Mouse (Mus musculus) kidney, embryonic 16.5 days (tissue): ENCODE data around the gene Adssl1. TPM values are rescaled to one million over a fixed set of nuclear protein-coding genes. Genes with fewer than 3 reads are reported as not detected.

Source experiments
- ATAC-seq: fragments of 200-750 bp; cut with Nextera tagmentation; 2 replicates; pipeline ENCODE4 v1.8.0; 2017; ENCODE audit warnings: moderate TSS enrichment; ENCODE audit not compliant: low FRiP score, low TSS enrichment
- H3K27ac ChIP-seq: fragments of 300-500 bp; sonication (generic); 2 replicates; pipeline ENCODE4 v1.5.1; 2014; ENCODE audit warnings: low read length
- H3K27me3 ChIP-seq: fragments of 300-500 bp; sonication (generic); 2 replicates; pipeline ENCODE4 v1.6.1; 2014; ENCODE audit warnings: low read length, control low read depth, mixed read lengths; ENCODE audit not compliant: insufficient read depth
- H3K36me3 ChIP-seq: fragments of 300-500 bp; sonication (generic); 2 replicates; pipeline ENCODE4 v1.6.1; 2014; ENCODE audit warnings: low read length, control low read depth, mixed read lengths; ENCODE audit not compliant: insufficient read depth
- H3K4me1 ChIP-seq: fragments of 300-500 bp; sonication (generic); 2 replicates; pipeline ENCODE4 v1.6.1; 2014; ENCODE audit warnings: low read length, control low read depth, mixed read lengths; ENCODE audit not compliant: insufficient read depth
- H3K4me2 ChIP-seq: fragments of 300-500 bp; sonication (generic); replicated peaks from 2 replicates; pipeline ENCODE4 v1.6.1; 2014; ENCODE audit warnings: low read depth, low read length
- H3K4me3 ChIP-seq: fragments of 300-500 bp; sonication (generic); 2 replicates; pipeline ENCODE4 v1.5.1; 2014; ENCODE audit warnings: mild to moderate bottlenecking, low read length
- H3K9ac ChIP-seq: fragments of 300-500 bp; sonication (generic); replicated peaks from 2 replicates; pipeline ENCODE4 v1.6.1; 2014; ENCODE audit warnings: low read length
- H3K9me3 ChIP-seq: fragments of 300-500 bp; sonication (generic); 2 replicates; pipeline ENCODE4 v1.6.1; 2016; ENCODE audit warnings: low read length, control low read depth
- WGBS: fragments of 180-500 bp; shearing (Covaris S2); extraction: QIAGEN DNeasy Blood & Tissue Kit; methylation state at CpG from one replicate; pipeline ENCODE4 v1.1.7; 2014; 5-methylcytosine and 5-hydroxymethylcytosine counted together
- polyA plus RNA-seq: library from polyadenylated mRNA; unstranded; fragments of >200 nt; fragmentation: Nextera tagmentation; extraction: Ambion mirVana; gene quantifications from 2 replicates; pipeline ENCODE4 v1.2.1, GENCODE M21; 2015

Adssl1 gene
- polyA plus RNA-seq, 1 experiment from 2014 or later: 12.7 TPM

GRCm38 (mm10) chr12:112646139-112646538 is 26.3 kb downstream of the Adssl1 start:
- Histone ChIP-seq H3K4me1 (peaks cover 20% of the 10 kb centered on the region), H3K9ac (peak overlapping the region; percentile 82), H3K4me2 (peak overlapping the region; percentile 81), H3K27ac (no peak overlapping the region), H3K27me3 (no peaks in the 10 kb centered on the region), H3K36me3 (peaks cover 36% of the 10 kb centered on the region), H3K4me3 (peak overlapping the region; percentile 62), H3K9me3 (no peaks in the 10 kb centered on the region)
- ATAC-seq: no peak
- 32% methylated on average over 6 of the region's 6 CpGs for WGBS

- Histone ChIP-seq H3K36me3 (peaks cover 49% of the 10 kb centered on the region), H3K9me3 (no peaks in the 10 kb centered on the region)
These were observed 28.2 kb downstream of the Adssl1 start for GRCm38 (mm10) chr12:112648081-112648480.

GRCm38 (mm10) chr12:112651778-112652439 is 32.1 kb downstream of the Adssl1 start:
- H3K4me1 ChIP-seq: peaks cover 13% of the 10 kb centered on the region; the same call in 1 of the 2 replicates
- no peak overlapping the region for H3K27ac ChIP-seq
- no peak overlapping the region for H3K9ac ChIP-seq
- no peaks in the 10 kb centered on the region for H3K9me3 ChIP-seq
- 70% methylated on average over 5 of the region's 5 CpGs for WGBS
- H3K4me3 ChIP-seq: no peak overlapping the region
- H3K27me3 ChIP-seq: no peaks in the 10 kb centered on the region
- ATAC-seq: no peak
- peaks cover 84% of the 10 kb centered on the region for H3K36me3 ChIP-seq
- H3K4me2 ChIP-seq: no peak overlapping the region

More at GRCm38 (mm10) chr12:112648081-112648480, 28.2 kb downstream of the Adssl1 start:
- Histone ChIP-seq H3K9ac (no peak overlapping the region), H3K27ac (no peak overlapping the region), H3K27me3 (no peaks in the 10 kb centered on the region), H3K4me3 (no peak overlapping the region), H3K4me2 (no peak overlapping the region), H3K4me1 (peaks cover 20% of the 10 kb centered on the region)
- ATAC-seq: no peak
- 94% methylated on average over 5 of the region's 5 CpGs for WGBS

GRCm38 (mm10) chr12:112653157-112653824 is 33.4 kb downstream of the Adssl1 start:
- Histone ChIP-seq H3K9ac (no peak overlapping the region), H3K36me3 (peaks cover 84% of the 10 kb centered on the region), H3K4me2 (no peak overlapping the region), H3K4me3 (no peak overlapping the region), H3K9me3 (no peaks in the 10 kb centered on the region), H3K27ac (no peak overlapping the region), H3K27me3 (no peaks in the 10 kb centered on the region), H3K4me1 (peaks cover 13% of the 10 kb centered on the region; the same call in 1 of the 2 replicates)
- ATAC-seq: peak; percentile 58
- WGBS: 37% methylated on average over 7 of the region's 7 CpGs

GRCm38 (mm10) chr12:112654076-112654475 is 34.2 kb downstream of the Adssl1 start:
- ATAC-seq: no peak
- Histone ChIP-seq H3K27me3 (no peaks in the 10 kb centered on the region), H3K4me2 (no peak overlapping the region), H3K4me3 (no peak overlapping the region), H3K4me1 (peaks cover 13% of the 10 kb centered on the region; the same call in 1 of the 2 replicates), H3K36me3 (peaks cover 84% of the 10 kb centered on the region), H3K9me3 (no peaks in the 10 kb centered on the region), H3K9ac (no peak overlapping the region), H3K27ac (peak overlapping the region; percentile 39; the same call in 1 of the 2 replicates)
- WGBS: 77% methylated on average over 5 of the region's 5 CpGs

GRCm38 (mm10) chr12:112658619-112659018 is 38.8 kb downstream of the Adssl1 start:
- Histone ChIP-seq H3K27me3 (no peaks in the 10 kb centered on the region), H3K9me3 (no peaks in the 10 kb centered on the region), H3K4me1 (peaks cover 40% of the 10 kb centered on the region), H3K4me3 (no peak overlapping the region), H3K9ac (no peak overlapping the region), H3K36me3 (peaks cover 79% of the 10 kb centered on the region), H3K4me2 (no peak overlapping the region), H3K27ac (no peak overlapping the region)
- ATAC-seq: no peak
- 94% methylated on average over 7 of the region's 7 CpGs for WGBS

GRCm38 (mm10) chr12:112659109-112659508 is 39.3 kb downstream of the Adssl1 start:
- Histone ChIP-seq H3K27ac (no peak overlapping the region), H3K4me3 (no peak overlapping the region), H3K36me3 (peaks cover 76% of the 10 kb centered on the region), H3K9me3 (no peaks in the 10 kb centered on the region), H3K27me3 (no peaks in the 10 kb centered on the region), H3K4me2 (no peak overlapping the region), H3K4me1 (peaks cover 40% of the 10 kb centered on the region), H3K9ac (no peak overlapping the region)
- ATAC-seq: no peak
- WGBS: 90% methylated on average over 6 of the region's 6 CpGs

- H3K27ac ChIP-seq: peak overlapping the region; percentile 83
- H3K4me3 ChIP-seq: no peak overlapping the region
- peak overlapping the region; percentile 10 for H3K4me2 ChIP-seq
- H3K4me1 ChIP-seq: peaks cover 50% of the 10 kb centered on the region
- peak; percentile 80 for ATAC-seq
- H3K9me3 ChIP-seq: no peaks in the 10 kb centered on the region
- 24% methylated on average over 5 of the region's 5 CpGs for WGBS
- peaks cover 61% of the 10 kb centered on the region for H3K36me3 ChIP-seq
- H3K27me3 ChIP-seq: no peaks in the 10 kb centered on the region
- peak overlapping the region; percentile 42 for H3K9ac ChIP-seq
These were observed 40.9 kb downstream of the Adssl1 start for GRCm38 (mm10) chr12:112660576-112661326.

- WGBS: 67% methylated on average over 3 of the region's 3 CpGs
- ATAC-seq: no peak
These were observed 41.4 kb downstream of the Adssl1 start for GRCm38 (mm10) chr12:112661327-112661605.

More at GRCm38 (mm10) chr12:112661327-112661605, 41.4 kb downstream of the Adssl1 start:
- Histone ChIP-seq H3K36me3 (peaks cover 56% of the 10 kb centered on the region), H3K4me1 (peaks cover 55% of the 10 kb centered on the region), H3K27ac (peak overlapping the region; percentile 83), H3K9me3 (no peaks in the 10 kb centered on the region), H3K27me3 (no peaks in the 10 kb centered on the region), H3K4me2 (peak overlapping the region; percentile 10; the same call in 1 of the 2 replicates), H3K4me3 (no peak overlapping the region), H3K9ac (peak overlapping the region; percentile 42)
